Mouse (Mus musculus) cerebellum, postnatal 25 days (tissue): ENCODE data around the gene Cisd1.

Source experiments
- DNase-seq, 2 experiments: peaks; one replicate each; pipeline ENCODE4 v3.0.0; 2021; ENCODE audit warnings: mixed read lengths in 2 of 2

The Cisd1 gene

DNA sequence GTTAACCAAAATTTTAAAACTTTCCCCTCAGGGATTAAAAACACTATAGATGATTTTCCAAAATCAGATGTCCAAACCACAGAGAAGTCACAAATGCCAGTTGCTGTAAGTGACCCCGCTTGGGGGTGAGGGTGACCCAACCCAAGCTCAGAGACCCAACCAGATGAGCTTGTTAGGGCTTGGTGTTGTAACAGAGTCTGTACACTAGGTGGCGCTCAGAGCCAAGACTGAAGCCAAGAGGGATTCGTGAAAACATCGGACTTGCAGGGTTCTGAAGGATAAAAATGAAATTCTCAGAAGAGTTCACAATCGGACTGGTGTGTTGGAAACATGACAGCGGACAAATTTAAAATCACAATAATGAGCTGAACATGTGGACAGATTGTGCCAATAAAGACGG is 18.0 kb downstream of the Cisd1 start:
- DNase-seq = peak; percentile 78 to 82

GRCm38 (mm10) chr10:71326123-71326522 is 18.6 kb downstream of the Cisd1 start:
- DNase-seq = no peak

GRCm38 (mm10) chr10:71323669-71324068 is 21.1 kb downstream of the Cisd1 start:
- DNase-seq = no peak

DNA sequence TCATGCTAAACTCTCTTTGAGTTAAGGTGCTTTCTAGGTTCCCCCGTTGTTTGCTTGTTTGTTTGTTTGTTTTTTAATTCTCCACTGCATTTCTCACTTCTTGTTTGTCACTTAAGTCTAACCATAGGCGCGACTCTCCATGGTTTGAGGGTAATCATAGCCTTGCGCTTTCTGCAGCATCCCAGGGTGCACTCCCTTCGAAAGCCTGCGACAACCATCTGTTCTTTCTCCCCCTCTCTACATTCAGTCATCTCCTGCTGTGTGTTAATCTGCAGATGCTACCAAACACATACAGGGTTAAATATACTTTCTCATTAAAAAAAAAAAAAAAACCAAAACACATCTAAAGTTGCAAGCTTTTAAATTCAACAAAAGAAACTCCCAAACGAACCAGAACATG is 28.3 kb downstream of the Cisd1 start:
- DNase-seq = no peak

- DNase-seq = peak in 1 of 2 experiments; percentile 28
These were observed 28.7 kb downstream of the Cisd1 start for GRCm38 (mm10) chr10:71316056-71316455.

DNA sequence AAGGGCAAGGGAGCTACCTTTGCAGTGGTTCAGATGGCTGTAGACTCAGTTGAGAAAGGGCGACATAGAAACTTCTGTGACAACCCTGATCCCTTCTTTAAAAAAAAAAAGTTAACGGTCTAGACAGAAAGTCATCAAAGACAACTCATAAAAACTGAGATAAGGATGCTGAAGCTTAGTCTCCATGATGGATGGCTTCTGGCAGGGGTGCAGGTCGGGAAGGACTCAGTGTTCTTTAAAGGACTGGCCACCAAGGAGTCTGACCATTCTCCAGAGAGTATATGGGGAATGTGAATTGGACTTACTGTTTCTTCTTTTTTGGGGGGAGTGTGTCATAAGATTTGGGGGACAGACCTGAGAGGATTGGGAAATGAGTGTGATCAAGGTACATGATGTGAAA is 30.2 kb downstream of the Cisd1 start:
- no peak for DNase-seq

GRCm38 (mm10) chr10:71310288-71310687 is 34.5 kb downstream of the Cisd1 start:
- no peak for DNase-seq

- DNase-seq = no peak
These were observed 36.6 kb downstream of the Cisd1 start for GRCm38 (mm10) chr10:71308199-71308598.

GRCm38 (mm10) chr10:71306759-71307158 is 38.0 kb downstream of the Cisd1 start:
- DNase-seq = no peak

GRCm38 (mm10) chr10:71306190-71306589 is 38.6 kb downstream of the Cisd1 start:
- DNase-seq = peak; percentile 50 to 68

- peak in 1 of 2 experiments; percentile 33 for DNase-seq
These were observed 42.3 kb downstream of the Cisd1 start for GRCm38 (mm10) chr10:71302490-71302889.

- peak; percentile 50 to 66 for DNase-seq
These were observed 44.6 kb downstream of the Cisd1 start for GRCm38 (mm10) chr10:71300161-71300560.

- no peak for DNase-seq
These were observed 51.5 kb downstream of the Cisd1 start for GRCm38 (mm10) chr10:71293245-71293644.

GRCm38 (mm10) chr10:71292254-71292653 is 52.5 kb downstream of the Cisd1 start:
- DNase-seq = no peak

GRCm38 (mm10) chr10:71291801-71292200 is 53.0 kb downstream of the Cisd1 start:
- DNase-seq = no peak

DNA sequence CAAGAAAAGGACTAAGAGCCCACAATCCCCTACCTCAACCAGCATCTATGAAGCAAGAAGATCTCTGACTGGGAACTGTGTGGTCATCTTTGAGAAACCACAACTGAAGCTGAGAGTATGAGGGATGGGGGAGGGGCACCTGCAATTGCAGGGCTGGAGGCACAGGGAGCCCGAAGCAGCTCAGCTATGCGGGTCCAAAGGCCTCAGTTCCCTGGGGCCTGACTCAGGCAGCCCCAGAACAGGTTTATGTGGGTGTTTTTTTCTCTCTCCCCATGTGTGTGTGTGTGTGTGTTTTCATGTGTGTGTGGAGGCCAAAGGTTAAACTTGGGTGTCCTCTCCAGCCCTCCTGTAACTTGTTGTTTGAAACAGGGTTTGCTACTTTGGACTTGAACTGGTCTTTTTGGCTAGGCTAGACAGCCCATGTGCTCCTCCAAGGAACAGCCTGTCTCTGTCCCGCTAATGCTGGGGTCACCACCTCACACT is 53.5 kb downstream of the Cisd1 start:
- DNase-seq = no peak

GRCm38 (mm10) chr10:71285126-71285580 is 59.6 kb downstream of the Cisd1 start, which contains the start of gene Ube2d1:
TSS of gene Ube2d1 (minus strand) at chr10:71285262.
- peak; percentile 96 to 98 for DNase-seq

DNA sequence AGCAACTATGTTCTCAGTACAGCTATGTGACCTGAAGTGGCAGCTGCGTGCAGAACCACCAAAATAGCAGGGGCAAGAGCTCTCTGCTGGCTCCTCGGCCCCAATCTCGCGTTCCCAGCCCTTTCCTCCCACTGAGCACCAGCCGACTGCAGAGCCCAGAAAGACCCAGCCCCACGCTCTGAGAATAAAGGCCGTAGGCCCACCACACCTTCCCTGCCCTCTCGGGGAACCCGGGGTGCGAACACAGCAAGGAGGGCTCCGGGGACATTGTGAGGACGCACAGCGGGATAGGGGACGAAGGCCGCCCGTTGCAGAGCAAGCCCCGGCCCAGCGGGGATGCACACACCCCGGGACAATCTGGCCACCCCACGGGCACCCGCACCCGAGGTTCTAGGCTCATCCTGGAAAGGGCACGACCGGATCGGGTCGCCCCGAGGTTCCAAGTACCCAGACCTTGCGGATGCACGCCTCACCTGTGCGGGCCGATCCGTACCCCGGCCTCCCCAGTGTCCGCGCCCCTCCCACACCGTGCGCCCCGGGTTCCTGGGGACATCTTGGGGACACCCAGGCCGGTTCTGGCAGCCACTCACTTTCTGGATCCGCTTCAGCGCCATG is 60.1 kb downstream of the Cisd1 start:
- DNase-seq = no peak

GRCm38 (mm10) chr10:71284131-71284510 is 60.6 kb downstream of the Cisd1 start:
- no peak for DNase-seq
